Mouse (Mus musculus) CH12.LX (cell line): ENCODE results near the gene Cntnap1. TPM values are rescaled to one million over a fixed set of nuclear protein-coding genes. Genes with fewer than 3 reads are reported as not detected.
A peak's percentile ranks its signal among the peaks of the same experiment; 100 is the strongest.

Experiments
- DNase-seq: peaks from one replicate; pipeline ENCODE4 v3.0.0-alpha.2; 2013; ENCODE audit errors: extremely low read depth
- H3K27ac ChIP-seq: 2 replicates; pipeline ENCODE4 v1.5.1; 2012; ENCODE audit warnings: low read depth, mild to moderate bottlenecking, control low read depth, moderate library complexity; ENCODE audit not compliant: insufficient read depth
- H3K27me3 ChIP-seq: replicated peaks from 2 replicates; pipeline ENCODE3; 2012; ENCODE audit warnings: inconsistent platforms
- H3K36me3 ChIP-seq, 2 experiments: replicated peaks in 1 of 2; 2 replicates each; pipeline versions ENCODE3 to v1.6.1; 2012; ENCODE audit warnings: inconsistent platforms in 1 of 2, low read length in 1 of 2, mild to moderate bottlenecking in 1 of 2, mixed read lengths in 1 of 2, moderate library complexity in 1 of 2; ENCODE audit not compliant: control insufficient read depth in 1 of 2, insufficient read depth in 1 of 2
- H3K4me1 ChIP-seq, 2 experiments: 2 replicates each; pipeline ENCODE4 v1.6.1; 2012; ENCODE audit warnings: inconsistent platforms in 1 of 2, moderate library complexity in 1 of 2; ENCODE audit not compliant: insufficient read depth in 2 of 2, control insufficient read depth in 1 of 2
- H3K4me2 ChIP-seq: 2 replicates; pipeline ENCODE4 v1.6.1; 2012; ENCODE audit warnings: low read depth, mild to moderate bottlenecking, control low read depth; ENCODE audit not compliant: poor library complexity, insufficient read depth, severe bottlenecking
- H3K4me3 ChIP-seq, 3 experiments: fragments of 150-350 bp in 1 of 3; sonication (generic) in 1 of 3; replicated peaks in 1 of 3; 2 replicates each; pipeline versions ENCODE3 to v1.5.1; 2011 to 2012; ENCODE audit warnings: low read depth in 2 of 3, low read length in 2 of 3, mild to moderate bottlenecking in 2 of 3, moderate library complexity in 2 of 3, control low read depth in 1 of 3, improper control_type of control experiment in 1 of 3, inconsistent platforms in 1 of 3, mixed read lengths in 1 of 3; ENCODE audit not compliant: poor library complexity in 1 of 3
- H3K79me2 ChIP-seq: replicated peaks from 2 replicates; pipeline ENCODE4 v1.6.1; 2012; ENCODE audit warnings: mild to moderate bottlenecking, moderate library complexity; ENCODE audit not compliant: control insufficient read depth, poor library complexity, insufficient read depth, severe bottlenecking; ENCODE audit errors: extremely low read depth
- H3K9ac ChIP-seq: 2 replicates; pipeline ENCODE4 v1.6.1; 2012; ENCODE audit warnings: low read depth, mild to moderate bottlenecking, control low read depth, moderate library complexity; ENCODE audit not compliant: insufficient read depth
- H3K9me3 ChIP-seq: replicated peaks from 2 replicates; pipeline ENCODE3; 2012; ENCODE audit warnings: low read length, inconsistent platforms, mixed read lengths
- BHLHE40 ChIP-seq: IDR thresholded peaks from 2 replicates; pipeline ENCODE4 v1.6.1; 2011; ENCODE audit warnings: mild to moderate bottlenecking, low read depth, low read length, improper control_type of control experiment
- CHD1 ChIP-seq: IDR thresholded peaks from 2 replicates; pipeline ENCODE4 v1.6.1; 2012; ENCODE audit warnings: low read depth, low read length, improper control_type of control experiment, inconsistent platforms
- CTCF ChIP-seq, 2 experiments: IDR thresholded peaks in 1 of 2; conservative IDR thresholded peaks in 1 of 2; 2 replicates each; pipeline ENCODE4 v1.5.1; 2011 to 2012; ENCODE audit warnings: low read depth in 2 of 2, low read length in 2 of 2, improper control_type of control experiment in 1 of 2, inconsistent platforms in 1 of 2, mild to moderate bottlenecking in 1 of 2, moderate library complexity in 1 of 2
- E2F4 ChIP-seq: IDR thresholded peaks from 2 replicates; pipeline ENCODE4 v1.6.1; 2011; ENCODE audit warnings: low read depth, low read length, improper control_type of control experiment; ENCODE audit not compliant: insufficient replicate concordance
- ELF1 ChIP-seq: IDR thresholded peaks from 2 replicates; pipeline ENCODE4 v1.6.1; 2014; ENCODE audit warnings: low read depth, mild to moderate bottlenecking, inconsistent platforms, low read length, improper control_type of control experiment
- GABPA ChIP-seq: IDR thresholded peaks from 2 replicates; pipeline ENCODE4 v1.6.1; 2012; ENCODE audit warnings: low read depth, low read length, improper control_type of control experiment, inconsistent platforms; ENCODE audit not compliant: insufficient replicate concordance
- KAT2A ChIP-seq: IDR thresholded peaks from 2 replicates; pipeline ENCODE4 v1.6.1; 2012; ENCODE audit warnings: low read length, improper control_type of control experiment, inconsistent platforms; ENCODE audit not compliant: insufficient replicate concordance
- MAFK ChIP-seq: IDR thresholded peaks from 2 replicates; pipeline ENCODE4 v1.6.1; 2011; ENCODE audit warnings: low read length, improper control_type of control experiment; ENCODE audit not compliant: insufficient replicate concordance
- MAX ChIP-seq: IDR thresholded peaks from 2 replicates; pipeline ENCODE4 v1.6.1; 2011; ENCODE audit warnings: low read length, improper control_type of control experiment
- MEF2A ChIP-seq: IDR thresholded peaks from 2 replicates; pipeline ENCODE4 v1.6.1; 2014; ENCODE audit warnings: low read depth, mild to moderate bottlenecking, inconsistent platforms, low read length, improper control_type of control experiment, borderline replicate concordance
- MYC ChIP-seq: IDR thresholded peaks from 2 replicates; pipeline ENCODE4 v1.6.1; 2011; ENCODE audit warnings: low read depth, mild to moderate bottlenecking, improper control_type of control experiment, low read length
- NRF1 ChIP-seq: IDR thresholded peaks from 2 replicates; pipeline ENCODE4 v1.6.1; 2014; ENCODE audit warnings: low read depth, mild to moderate bottlenecking, inconsistent platforms, low read length, improper control_type of control experiment, moderate library complexity
- POLR2AphosphoS2 ChIP-seq: IDR thresholded peaks from 2 replicates; pipeline ENCODE4 v1.6.1; 2011; ENCODE audit warnings: low read depth, low read length, improper control_type of control experiment
- SMC3 ChIP-seq: IDR thresholded peaks from 2 replicates; pipeline ENCODE4 v1.6.1; 2011; ENCODE audit warnings: low read depth, low read length, improper control_type of control experiment
- TCF12 ChIP-seq: IDR thresholded peaks from 2 replicates; pipeline ENCODE4 v1.6.1; 2014; ENCODE audit warnings: low read depth, mild to moderate bottlenecking, inconsistent platforms, low read length, improper control_type of control experiment
- UBTF ChIP-seq: IDR thresholded peaks from 2 replicates; pipeline ENCODE4 v1.6.1; 2012; ENCODE audit warnings: low read depth, mild to moderate bottlenecking, inconsistent platforms, low read length, improper control_type of control experiment, moderate library complexity
- USF1 ChIP-seq: IDR thresholded peaks from 2 replicates; pipeline ENCODE4 v1.6.1; 2014; ENCODE audit warnings: low read depth, mild to moderate bottlenecking, inconsistent platforms, low read length, improper control_type of control experiment
- ZC3H11A ChIP-seq: IDR thresholded peaks from 2 replicates; pipeline ENCODE4 v1.6.1; 2012; ENCODE audit warnings: low read depth, mild to moderate bottlenecking, inconsistent platforms, low read length, improper control_type of control experiment
- ZMIZ1 ChIP-seq: IDR thresholded peaks from 2 replicates; pipeline ENCODE4 v1.6.1; 2012; ENCODE audit warnings: low read depth, mild to moderate bottlenecking, inconsistent platforms, low read length, improper control_type of control experiment
- ZNF384 ChIP-seq: IDR thresholded peaks from 2 replicates; pipeline ENCODE4 v1.6.1; 2012; ENCODE audit warnings: low read depth, low read length, improper control_type of control experiment, inconsistent platforms
- dilution Hi-C: fragments of 300-500 bp; cut with MboI; formaldehyde crosslinking; loops from 2 replicates; pipeline ENCODE4 v1.14.3; 2020; ENCODE audit warnings: low sequenced_read_pairs; ENCODE audit not compliant: extremely low pct_unique_long_range_greater_than_20kb, extremely low pct_ligation_motif_present
- in situ Hi-C: fragments of 300-500 bp; cut with MboI; formaldehyde crosslinking; loops from 3 replicates; pipeline ENCODE4 v1.14.3; 2019; ENCODE audit warnings: low sequenced_read_pairs, low pct_ligation_motif_present, low pct_unique_long_range_greater_than_20kb, mixed read lengths
- polyA plus RNA-seq: library from polyadenylated mRNA; unstranded; fragments of >175 nt; gene quantifications from 2 replicates; pipeline ENCODE4 v1.2.1, GENCODE M21; 2012; ENCODE audit warnings: low read depth; ENCODE audit not compliant: insufficient read length
- total RNA-seq, 2 experiments: library from RNA; depleted of rRNA; stranded (reverse); fragments of 300-350 nt in 1 of 2; fragments of >200 nt in 1 of 2; gene quantifications; 2 replicates each; pipeline ENCODE4 v1.2.3; 2012 to 2014

Gene Cntnap1
- total and polyA plus RNA-seq, 3 experiments, result 4.4 to 19.5 (median 15.6) TPM

GRCm38 (mm10) chr11:101141088-101141487 is 29.2 kb upstream of the Cntnap1 start:
- H3K27me3 ChIP-seq, result no peaks in the 10 kb centered on the region
- dilution Hi-C loops, result no loop called here

GRCm38 (mm10) chr11:101142215-101142967 is 27.9 kb upstream of the Cntnap1 start:
- H3K36me3 ChIP-seq, result no peaks in the 10 kb centered on the region
- no peak overlapping the region for H3K4me2 ChIP-seq
- no peaks in the 10 kb centered on the region for H3K79me2 ChIP-seq
- no peak for TF ChIP-seq USF1
- TF ChIP-seq, all 38 proteins: peak for 0
- H3K27ac ChIP-seq, result no peak overlapping the region
- no peak overlapping the region for H3K4me3 ChIP-seq
- no peaks in the 10 kb centered on the region for H3K9me3 ChIP-seq
- in situ Hi-C loops (no loop called here), dilution Hi-C loops (no loop called here)
- no peak for DNase-seq
- H3K9ac ChIP-seq, result no peak overlapping the region
- H3K27me3 ChIP-seq, result no peaks in the 10 kb centered on the region
- peaks cover 7 to 32% of the 10 kb centered on the region in 2 experiments for H3K4me1 ChIP-seq

More at GRCm38 (mm10) chr11:101141088-101141487, 29.2 kb upstream of the Cntnap1 start:
- TF ChIP-seq TCF12 (no peak), CHD1 (no peak), MAX (no peak), MEF2A (no peak), CTCF (conservative IDR thresholded peaks at IDR 0.05 in 1 of 2, IDR thresholded peaks at IDR 0.05 in 1 of 2; ENCODE audit: low read depth in 2 of 2, low read length in 2 of 2) (no peak)
- Histone ChIP-seq H3K27ac (no peak overlapping the region), H3K79me2 (no peaks in the 10 kb centered on the region), H3K36me3 (no peaks in the 10 kb centered on the region), H3K4me1 (peaks cover 5 to 23% of the 10 kb centered on the region in 2 experiments; a peak in 3 of 4 replicates), H3K9me3 (no peaks in the 10 kb centered on the region), H3K9ac (no peak overlapping the region), H3K4me2 (no peak overlapping the region), H3K4me3 (no peak overlapping the region)
- no peak for DNase-seq
- in situ Hi-C loops, result no loop called here

- DNase-seq, result peak; percentile 87
- H3K36me3 ChIP-seq, result no peaks in the 10 kb centered on the region
- H3K9me3 ChIP-seq, result no peaks in the 10 kb centered on the region
- H3K27ac ChIP-seq, result peak overlapping the region; percentile 46
- H3K4me1 ChIP-seq, result peaks cover 11 to 41% of the 10 kb centered on the region in 2 experiments
- H3K9ac ChIP-seq, result peak overlapping the region; percentile 27
- H3K4me3 ChIP-seq, result peak overlapping the region; percentile 11 to 47 (median 36)
- dilution Hi-C loops (no loop called here), in situ Hi-C loops (no loop called here)
- H3K4me2 ChIP-seq, result peak overlapping the region; percentile 46
- no peaks in the 10 kb centered on the region for H3K27me3 ChIP-seq
- H3K79me2 ChIP-seq, result no peaks in the 10 kb centered on the region
- TF ChIP-seq ZNF384 (peak; percentile 94), POLR2AphosphoS2 (no peak), ELF1 (peak; percentile 67), CTCF (conservative IDR thresholded peaks at IDR 0.05 in 1 of 2, IDR thresholded peaks at IDR 0.05 in 1 of 2; ENCODE audit: low read depth in 2 of 2, low read length in 2 of 2) (no peak), UBTF (0 out of 2 replicates have a peak, but pooled peaks have one; percentile 38), CHD1 (no peak; the same call in 1 of the 2 replicates), KAT2A (no peak), MEF2A (peak; percentile 69; the same call in 1 of the 2 replicates), TCF12 (peak; percentile 50; the same call in 1 of the 2 replicates), GABPA (no peak), NRF1 (no peak), MYC (no peak), ZC3H11A (no peak), ZMIZ1 (no peak), SMC3 (no peak), E2F4 (no peak), MAFK (no peak), BHLHE40 (peak; percentile 61)
Measured at GRCm38 (mm10) chr11:101143338-101144225, 26.7 kb upstream of the Cntnap1 start.
